Comparison of ENCODE assay signal across 10 mouse cellular contexts in genomic region chr15:79050160-79050845, GRCm38 (mm10). TPM values are rescaled to one million over a fixed set of nuclear protein-coding genes. Genes with fewer than 3 reads are reported as not detected.
A peak's percentile ranks its signal among the peaks of the same experiment; 100 is the strongest.
DNase-seq lines count a peak whose midpoint lies in the region; ATAC-seq lines count a peak whose summit lies in the region.
"Had no signal": no experiment of that assay in that cellular context is flagged by ENCODE, and none has a peak within 500 bp of the region (broad histone marks: within the 10 kb centered on the region; RNA-seq: fewer than 3 reads in every experiment).

No protein-coding gene starts in this region.

- no peaks in the 10 kb centered on the region for H3K27me3 ChIP-seq in kidney, embryonic 15.5 days
- H3K27me3 ChIP-seq in embryonic facial prominence, embryonic 11.5 days (ENCODE audit: control insufficient read depth, insufficient read depth, low read length) = no peaks in the 10 kb centered on the region
- no peaks in the 10 kb centered on the region for H3K27me3 ChIP-seq in intestine, embryonic 15.5 days (replicated peaks)

- H3K9ac ChIP-seq in kidney, embryonic 15.5 days = no peak overlapping the region
- 0 out of 2 replicates have a peak overlapping the region, but pooled peaks have one; percentile 4 for H3K9ac ChIP-seq in embryonic facial prominence, embryonic 11.5 days (replicated peaks; ENCODE audit: low read length)
- H3K9ac ChIP-seq in intestine, embryonic 15.5 days = no peak overlapping the region
- H3K9ac ChIP-seq: heart, embryonic 13.5 days had no signal

- no peak overlapping the region for H3K4me2 ChIP-seq in kidney, embryonic 15.5 days
- no peak overlapping the region for H3K4me2 ChIP-seq in embryonic facial prominence, embryonic 11.5 days (ENCODE audit: low read depth, low read length)
- H3K4me2 ChIP-seq in intestine, embryonic 15.5 days (replicated peaks) = no peak overlapping the region
- H3K4me2 ChIP-seq: heart, embryonic 13.5 days had no signal

- peaks cover 34% of the 10 kb centered on the region for H3K36me3 ChIP-seq in kidney, embryonic 15.5 days
- peaks cover 8% of the 10 kb centered on the region for H3K36me3 ChIP-seq in embryonic facial prominence, embryonic 11.5 days (replicated peaks; ENCODE audit: control insufficient read depth, insufficient read depth, low read depth, low read length)
- peaks cover 25% of the 10 kb centered on the region for H3K36me3 ChIP-seq in intestine, embryonic 15.5 days

- H3K4me3 ChIP-seq in kidney, embryonic 15.5 days (replicated peaks) = no peak overlapping the region
- H3K4me3 ChIP-seq in embryonic facial prominence, embryonic 11.5 days (ENCODE audit: low read depth, low read length) = no peak overlapping the region
- no peak overlapping the region for H3K4me3 ChIP-seq in intestine, embryonic 15.5 days (replicated peaks)
- H3K4me3 ChIP-seq: heart, embryonic 13.5 days had no signal

- peaks cover 27% of the 10 kb centered on the region for H3K4me1 ChIP-seq in kidney, embryonic 15.5 days
- no peaks in the 10 kb centered on the region for H3K4me1 ChIP-seq in embryonic facial prominence, embryonic 11.5 days (ENCODE audit: control insufficient read depth, insufficient read depth, low read length)
- peaks cover 14% of the 10 kb centered on the region for H3K4me1 ChIP-seq in intestine, embryonic 15.5 days (replicated peaks)

- H3K9me3 ChIP-seq in kidney, embryonic 15.5 days (replicated peaks) = no peaks in the 10 kb centered on the region
- no peaks in the 10 kb centered on the region for H3K9me3 ChIP-seq in embryonic facial prominence, embryonic 11.5 days (replicated peaks; ENCODE audit: control insufficient read depth, low read length)
- H3K9me3 ChIP-seq in intestine, embryonic 15.5 days = no peaks in the 10 kb centered on the region
- H3K9me3 ChIP-seq: heart, embryonic 13.5 days had no signal

- no peak for DNase-seq in kidney, adult 18-20 months
- peak; percentile 49 for DNase-seq in MN1 (ENCODE audit: low spot score)
- no peak for DNase-seq in embryonic facial prominence, embryonic 11.5 days (ENCODE audit: low spot score)
- DNase-seq in adrenal gland, adult 8-10 months = no peak
- DNase-seq in left cerebral cortex, postnatal 14 days (ENCODE audit: low spot score in 2 of 2) = no peak
- no peak for DNase-seq in adrenal gland, postnatal 4 days (ENCODE audit: low spot score in 2 of 2)

- H3K27ac ChIP-seq in kidney, embryonic 15.5 days = peak overlapping the region; percentile 92
- no peak overlapping the region for H3K27ac ChIP-seq in embryonic facial prominence, embryonic 11.5 days (replicated peaks; ENCODE audit: low read depth, low read length)
- H3K27ac ChIP-seq in intestine, embryonic 15.5 days = peak overlapping the region; percentile 70; the same call in 1 of the 2 replicates
- H3K27ac ChIP-seq: heart, embryonic 13.5 days had no signal

- intact Hi-C loops in left cerebral cortex, postnatal 14 days (cut with DNase I) = no loop called here

- 56% methylated on average over 9 of the region's 9 CpGs for WGBS in kidney, embryonic 15.5 days
- WGBS in embryonic facial prominence, embryonic 11.5 days = 66% methylated on average over 9 of the region's 9 CpGs
- 62% methylated on average over 9 of the region's 9 CpGs for WGBS in intestine, embryonic 15.5 days

- ATAC-seq in kidney, embryonic 15.5 days (replicated peaks; ENCODE audit: low FRiP score) = no peak; the same call in 1 of the 2 replicates
- ATAC-seq in embryonic facial prominence, embryonic 11.5 days (replicated peaks; ENCODE audit: insufficient number of reproducible peaks, low FRiP score, low TSS enrichment, low read depth) = peak; percentile 50; the same call in 1 of the 2 replicates
- ATAC-seq in intestine, embryonic 15.5 days = peak; percentile 16

RNA-seq across cellular contexts. Expression of gene Galr3, which starts 8.6 kb away (rescaled TPM):
- 0.12 and 0.30 TPM in 2 replicates for polyA plus RNA-seq in kidney, embryonic 15.5 days (2015; fragmentation: Nextera tagmentation; extraction: Ambion mirVana)
- 0.18 TPM in 1 of 2 replicates, not detected in the other for polyA plus RNA-seq in embryonic facial prominence, embryonic 11.5 days (2014; fragmentation: Nextera tagmentation; extraction: Ambion mirVana)
- 1.6 and 1.8 TPM in 2 replicates for polyA plus RNA-seq in intestine, embryonic 15.5 days (2015; fragmentation: Nextera tagmentation; extraction: Ambion mirVana)
- under 1 TPM in 3 of 4 experiments, not detected in 1; 0.28 to 0.31 (median 0.30) TPM for total RNA-seq in adrenal gland, adult 8-10 months (2022)
- total RNA-seq in left cerebral cortex, postnatal 14 days (2021) = under 1 TPM in 1 of 2 experiments, not detected in 1; 0.44 TPM
- 1 to 10 TPM in 1 of 2 experiments, under 1 TPM in 1; 0.65 to 1.1 TPM for total RNA-seq in adrenal gland, postnatal 4 days (2021)
- total RNA-seq: neutrophil, adult 5-6 weeks had no signal
- polyA plus RNA-seq: heart, embryonic 13.5 days had no signal

RNA-seq across cellular contexts. Expression of gene Ankrd54, which starts 12.4 kb away (rescaled TPM):
- polyA plus RNA-seq in kidney, embryonic 15.5 days (2015; fragmentation: Nextera tagmentation; extraction: Ambion mirVana) = 47.7 and 56.3 TPM in 2 replicates
- 42.8 and 56.2 TPM in 2 replicates for polyA plus RNA-seq in embryonic facial prominence, embryonic 11.5 days (2014; fragmentation: Nextera tagmentation; extraction: Ambion mirVana)
- 53.5 and 56.2 TPM in 2 replicates for polyA plus RNA-seq in intestine, embryonic 15.5 days (2015; fragmentation: Nextera tagmentation; extraction: Ambion mirVana)
- 10 to 100 TPM; 24.6 to 34.9 (median 28.2) TPM for total RNA-seq in adrenal gland, adult 8-10 months (2022)
- 10 to 100 TPM; 17.3 to 18.6 TPM for total RNA-seq in left cerebral cortex, postnatal 14 days (2021)
- total RNA-seq in adrenal gland, postnatal 4 days (2021) = 10 to 100 TPM; 23.8 to 29.7 TPM

RNA-seq across cellular contexts. Expression of gene H1f0, which starts 22.1 kb away (rescaled TPM):
- polyA plus RNA-seq in kidney, embryonic 15.5 days (2015; fragmentation: Nextera tagmentation; extraction: Ambion mirVana) = 513 and 545 TPM in 2 replicates
- 315 and 326 TPM in 2 replicates for polyA plus RNA-seq in embryonic facial prominence, embryonic 11.5 days (2014; fragmentation: Nextera tagmentation; extraction: Ambion mirVana)
- polyA plus RNA-seq in intestine, embryonic 15.5 days (2015; fragmentation: Nextera tagmentation; extraction: Ambion mirVana) = 441 and 523 TPM in 2 replicates
- total RNA-seq in adrenal gland, adult 8-10 months (2022) = 100 to 1,000 TPM; 122 to 250 (median 176) TPM
- total RNA-seq in left cerebral cortex, postnatal 14 days (2021) = 10 to 100 TPM; 73.5 to 88.2 TPM
- total RNA-seq in adrenal gland, postnatal 4 days (2021) = 100 to 1,000 TPM; 361 to 374 TPM

RNA-seq across cellular contexts. Expression of gene Eif3l, which starts 24.7 kb away (rescaled TPM):
- polyA plus RNA-seq in kidney, embryonic 15.5 days (2015; fragmentation: Nextera tagmentation; extraction: Ambion mirVana) = 243 and 247 TPM in 2 replicates
- 286 and 292 TPM in 2 replicates for polyA plus RNA-seq in embryonic facial prominence, embryonic 11.5 days (2014; fragmentation: Nextera tagmentation; extraction: Ambion mirVana)
- polyA plus RNA-seq in intestine, embryonic 15.5 days (2015; fragmentation: Nextera tagmentation; extraction: Ambion mirVana) = 229 and 241 TPM in 2 replicates
- 100 to 1,000 TPM; 136 to 157 (median 140) TPM for total RNA-seq in adrenal gland, adult 8-10 months (2022)
- 10 to 100 TPM; 80.6 to 81.3 TPM for total RNA-seq in left cerebral cortex, postnatal 14 days (2021)
- total RNA-seq in adrenal gland, postnatal 4 days (2021) = 100 to 1,000 TPM; 158 to 162 TPM

RNA-seq across cellular contexts. Expression of gene Micall1, which starts 58.4 kb away (rescaled TPM):
- polyA plus RNA-seq in kidney, embryonic 15.5 days (2015; fragmentation: Nextera tagmentation; extraction: Ambion mirVana) = 8.6 and 11.0 TPM in 2 replicates
- 4.9 and 5.1 TPM in 2 replicates for polyA plus RNA-seq in embryonic facial prominence, embryonic 11.5 days (2014; fragmentation: Nextera tagmentation; extraction: Ambion mirVana)
- polyA plus RNA-seq in intestine, embryonic 15.5 days (2015; fragmentation: Nextera tagmentation; extraction: Ambion mirVana) = 8.3 TPM in 2 replicates
- total RNA-seq in adrenal gland, adult 8-10 months (2022) = 10 to 100 TPM; 40.6 to 88.2 (median 55.8) TPM
- 10 to 100 TPM; 22.1 to 27.8 TPM for total RNA-seq in left cerebral cortex, postnatal 14 days (2021)
- total RNA-seq in adrenal gland, postnatal 4 days (2021) = 10 to 100 TPM; 36.0 to 40.2 TPM
